11 mouse cellular contexts compared by ENCODE assay signal in genomic region chr16:42717828-42718412, GRCm38 (mm10).
DNase-seq lines count a peak whose midpoint lies in the region; ATAC-seq and TF ChIP-seq lines count a peak whose summit lies in the region.
"Had no signal": no experiment of that assay in that cellular context is flagged by ENCODE, and none has a peak within 500 bp of the region (broad histone marks: within the 10 kb centered on the region; RNA-seq: fewer than 3 reads in every experiment).

No protein-coding gene starts in this region.

- H3K27ac ChIP-seq in lung, embryonic 14.5 days (ENCODE audit: low read depth) = no peak overlapping the region
- peak overlapping the region; percentile 76 for H3K27ac ChIP-seq in hindbrain, embryonic 11.5 days (ENCODE audit: low read depth, low read length)
- H3K27ac ChIP-seq in midbrain, embryonic 10.5 days (replicated peaks) = peak overlapping the region; percentile 81
- no peak overlapping the region for H3K27ac ChIP-seq in intestine, embryonic 15.5 days

- H3K4me3 ChIP-seq in lung, embryonic 14.5 days (ENCODE audit: low read depth, low read length) = no peak overlapping the region
- H3K4me3 ChIP-seq in hindbrain, embryonic 11.5 days (ENCODE audit: low read depth, low read length) = no peak overlapping the region
- peak overlapping the region; percentile 27; the same call in 1 of the 2 replicates for H3K4me3 ChIP-seq in midbrain, embryonic 10.5 days
- no peak overlapping the region for H3K4me3 ChIP-seq in intestine, embryonic 15.5 days (replicated peaks)

- H3K4me2 ChIP-seq in lung, embryonic 14.5 days = no peak overlapping the region
- H3K4me2 ChIP-seq in hindbrain, embryonic 11.5 days (replicated peaks; ENCODE audit: low read depth, low read length) = no peak overlapping the region; the same call in 1 of the 2 replicates
- H3K4me2 ChIP-seq in intestine, embryonic 15.5 days (replicated peaks) = no peak overlapping the region

- no peaks in the 10 kb centered on the region for H3K27me3 ChIP-seq in lung, embryonic 14.5 days (ENCODE audit: insufficient read depth, low read length)
- H3K27me3 ChIP-seq in hindbrain, embryonic 11.5 days (ENCODE audit: control insufficient read depth, insufficient read depth, low read length) = no peaks in the 10 kb centered on the region
- no peaks in the 10 kb centered on the region for H3K27me3 ChIP-seq in midbrain, embryonic 10.5 days (ENCODE audit: low read depth, poor library complexity, severe bottlenecking)
- no peaks in the 10 kb centered on the region for H3K27me3 ChIP-seq in intestine, embryonic 15.5 days (replicated peaks)

- H3K9ac ChIP-seq in lung, embryonic 14.5 days = no peak overlapping the region
- no peak overlapping the region for H3K9ac ChIP-seq in hindbrain, embryonic 11.5 days (ENCODE audit: low read depth, low read length)
- H3K9ac ChIP-seq in intestine, embryonic 15.5 days = no peak overlapping the region

- no peaks in the 10 kb centered on the region for H3K4me1 ChIP-seq in lung, embryonic 14.5 days (ENCODE audit: insufficient read depth)
- H3K4me1 ChIP-seq in hindbrain, embryonic 11.5 days (replicated peaks; ENCODE audit: control insufficient read depth, insufficient read depth, low read length) = 0 out of 2 replicates have a peak, but pooled peaks cover 3% of the 10 kb centered on the region
- H3K4me1 ChIP-seq in midbrain, embryonic 10.5 days = peaks cover 53% of the 10 kb centered on the region
- H3K4me1 ChIP-seq in intestine, embryonic 15.5 days (replicated peaks) = no peaks in the 10 kb centered on the region

- WGBS in lung, embryonic 14.5 days = 67% methylated on average over 7 of the region's 7 CpGs
- WGBS in hindbrain, embryonic 11.5 days = 30% methylated on average over 7 of the region's 7 CpGs
- 41% methylated on average over 7 of the region's 7 CpGs for WGBS in midbrain, embryonic 10.5 days
- 65% methylated on average over 7 of the region's 7 CpGs for WGBS in intestine, embryonic 15.5 days

- no peaks in the 10 kb centered on the region for H3K36me3 ChIP-seq in lung, embryonic 14.5 days (ENCODE audit: insufficient read depth)
- no peaks in the 10 kb centered on the region for H3K36me3 ChIP-seq in hindbrain, embryonic 11.5 days (ENCODE audit: control insufficient read depth, insufficient read depth, low read length)
- H3K36me3 ChIP-seq in midbrain, embryonic 10.5 days = no peaks in the 10 kb centered on the region
- H3K36me3 ChIP-seq in intestine, embryonic 15.5 days = no peaks in the 10 kb centered on the region

- H3K9me3 ChIP-seq in lung, embryonic 14.5 days (ENCODE audit: low read depth, low read length) = no peaks in the 10 kb centered on the region
- no peaks in the 10 kb centered on the region for H3K9me3 ChIP-seq in hindbrain, embryonic 11.5 days (ENCODE audit: control insufficient read depth, low read length)
- no peaks in the 10 kb centered on the region for H3K9me3 ChIP-seq in midbrain, embryonic 10.5 days (replicated peaks)
- no peaks in the 10 kb centered on the region for H3K9me3 ChIP-seq in intestine, embryonic 15.5 days

- ATAC-seq in lung, embryonic 14.5 days (ENCODE audit: insufficient read depth) = no peak
- ATAC-seq in hindbrain, embryonic 11.5 days (ENCODE audit: low FRiP score) = peak; percentile 83
- ATAC-seq in intestine, embryonic 15.5 days = no peak
- ATAC-seq in activated CD4-positive, CD25-positive, alpha-beta regulatory T cell, adult 4 months = no peak
- ATAC-seq: CD4-positive, CD25-positive, alpha-beta regulatory T cell, adult 4 months; intestine, embryonic 16.5 days had no signal

- no peak for TF ChIP-seq CTCF in lung, embryonic 14.5 days (IDR thresholded peaks at IDR 0.05; ENCODE audit: low read depth)

- peak; percentile 36 for DNase-seq in lung, embryonic 14.5 days
- no peak for DNase-seq in lung, adult 18-20 months
- DNase-seq in hindbrain, embryonic 11.5 days (ENCODE audit: low spot score) = peak; percentile 72
- peak; percentile 31 for DNase-seq in midbrain, embryonic 10.5 days (ENCODE audit: low spot score)
- peak; percentile 97 for DNase-seq in telencephalon, adult 2 months (ENCODE audit: low read depth, low spot score)
- no peak for DNase-seq in spleen, postnatal 14 days (ENCODE audit: low spot score in 2 of 2)
- DNase-seq: cerebellum, adult 18-20 months had no signal

Comparison
In these comparisons a context has a peak if more than half of its experiments do, and no peak if none do; other contexts are left out.
1. DNase-seq: peak in lung, embryonic 14.5 days (single experiment), hindbrain, embryonic 11.5 days (single experiment), midbrain, embryonic 10.5 days (single experiment) and telencephalon, adult 2 months (single experiment); none in lung, adult 18-20 months (0 of 2) and spleen, postnatal 14 days (0 of 2).
2. H3K27ac ChIP-seq: peak in hindbrain, embryonic 11.5 days (single experiment) and midbrain, embryonic 10.5 days (single experiment); none in lung, embryonic 14.5 days (single experiment) and intestine, embryonic 15.5 days (single experiment).